Mouse (Mus musculus): ENCODE measurements around the gene Map3k5.

DNA sequence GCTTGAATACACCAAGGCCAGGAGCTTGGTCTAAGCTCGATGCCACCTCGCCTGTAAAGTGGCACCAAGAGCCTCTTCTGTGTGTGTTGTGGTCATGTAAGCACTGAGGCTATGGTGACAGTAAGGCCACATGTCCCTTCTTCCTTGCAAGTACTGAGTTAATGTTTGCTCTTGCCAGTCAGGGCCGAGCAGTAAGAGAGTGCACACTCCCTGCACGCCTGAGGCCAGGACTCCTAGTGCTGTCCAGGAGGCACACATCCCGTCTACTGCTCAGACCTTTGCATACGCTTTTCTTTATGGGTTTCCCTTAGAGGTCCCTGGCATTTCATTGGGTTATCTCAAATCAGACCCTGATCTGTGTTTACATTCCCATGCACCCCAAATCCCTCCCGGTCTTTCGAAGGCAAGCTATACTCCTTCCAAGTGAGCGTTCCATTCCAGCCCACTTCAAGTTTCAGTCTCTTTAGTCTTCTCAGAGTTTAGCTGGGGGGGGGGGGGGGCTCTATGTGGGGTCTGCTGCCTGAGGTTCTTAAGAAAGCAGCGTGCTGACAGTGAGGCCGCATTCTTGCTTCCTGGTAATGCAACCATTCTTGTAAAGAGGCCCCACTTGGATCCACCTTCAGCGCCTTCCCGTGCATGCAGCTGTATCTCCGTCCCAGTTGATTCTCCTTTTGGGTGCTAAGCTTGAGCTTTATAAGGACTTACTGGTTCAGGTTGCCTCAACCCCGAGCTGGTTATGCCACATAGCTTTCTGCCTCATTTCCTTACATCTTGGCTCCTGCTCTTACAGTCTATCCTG, 87.6 kb downstream of the Map3k5 start:
- TF ChIP-seq POLR2A (IDR thresholded peaks at IDR 0.05; ENCODE audit: insufficient read length, low read depth) = no peak
- TF ChIP-seq TCF12 (IDR thresholded peaks at IDR 0.05; ENCODE audit: insufficient read depth, poor library complexity, severe bottlenecking) = no peak
- no peak for TF ChIP-seq REST (IDR thresholded peaks at IDR 0.05; ENCODE audit: insufficient read depth, insufficient read length)
- TF ChIP-seq MYOG (IDR thresholded peaks at IDR 0.05; ENCODE audit: control insufficient read depth in 1 of 3, insufficient read depth in 1 of 3, insufficient read length in 2 of 3, low read depth in 2 of 3) = no peak
- TF ChIP-seq USF1 (IDR thresholded peaks at IDR 0.05; ENCODE audit: low read depth) = no peak
- TF ChIP-seq E2F4 (IDR thresholded peaks at IDR 0.05; ENCODE audit: insufficient read depth) = no peak
- TF ChIP-seq MYOD1 (IDR thresholded peaks at IDR 0.05; ENCODE audit: control insufficient read depth in 1 of 3, insufficient read length in 2 of 3, low read depth in 2 of 3) = no peak
- no peak for TF ChIP-seq CEBPB (IDR thresholded peaks at IDR 0.05; ENCODE audit: insufficient read depth, poor library complexity, severe bottlenecking)
